Mouse (Mus musculus) ES-E14 (cell line): Measurements from ENCODE around the gene Nrde2. TPM values are rescaled to one million over a fixed set of nuclear protein-coding genes. Genes with fewer than 3 reads are reported as not detected.

Source experiments
- DNase-seq: peaks from one replicate; pipeline ENCODE4 v3.0.0-alpha.2; 2013; ENCODE audit warnings: low read depth, low spot score
- H3K27ac ChIP-seq: 2 replicates; pipeline ENCODE4 v1.5.1; 2012; ENCODE audit warnings: low read depth, mild to moderate bottlenecking, low read length, moderate library complexity, mixed read lengths; ENCODE audit not compliant: poor library complexity, insufficient read depth, severe bottlenecking
- H3K36me3 ChIP-seq: 2 replicates; pipeline ENCODE4 v1.6.1; 2012; ENCODE audit warnings: mild to moderate bottlenecking, low read length, moderate library complexity, mixed read lengths; ENCODE audit not compliant: control insufficient read depth, poor library complexity, insufficient read depth, severe bottlenecking
- H3K4me1 ChIP-seq, 2 experiments: fragments of 150-350 bp in 1 of 2; sonication (generic) in 1 of 2; 2 replicates each; pipeline ENCODE4 v1.6.1; 2012; ENCODE audit warnings: low read length in 2 of 2, mild to moderate bottlenecking in 1 of 2, mixed read lengths in 1 of 2; ENCODE audit not compliant: control insufficient read depth in 2 of 2, insufficient read depth in 2 of 2, poor library complexity in 1 of 2
- H3K4me3 ChIP-seq, 2 experiments: fragments of 150-350 bp in 1 of 2; sonication (generic) in 1 of 2; 2 replicates each; pipeline ENCODE4 v1.5.1; 2012; ENCODE audit warnings: low read length in 2 of 2, low read depth in 1 of 2, mild to moderate bottlenecking in 1 of 2, mixed read lengths in 1 of 2; ENCODE audit not compliant: insufficient read depth in 1 of 2, poor library complexity in 1 of 2, severe bottlenecking in 1 of 2
- H3K9ac ChIP-seq: 2 replicates; pipeline ENCODE4 v1.6.1; 2012; ENCODE audit warnings: low read depth, mild to moderate bottlenecking, low read length, mixed read lengths; ENCODE audit not compliant: poor library complexity, insufficient read depth, severe bottlenecking
- H3K9me3 ChIP-seq: fragments of 150-350 bp; sonication (generic); 2 replicates; pipeline ENCODE4 v1.6.1; 2012; ENCODE audit warnings: low read depth, mild to moderate bottlenecking, low read length; ENCODE audit not compliant: control insufficient read depth, insufficient read depth
- CHD2 ChIP-seq: IDR thresholded peaks from 2 replicates; pipeline ENCODE4 v1.6.1; 2014; ENCODE audit warnings: mild to moderate bottlenecking, low read depth, low read length, inconsistent platforms
- HCFC1 ChIP-seq: IDR thresholded peaks from 2 replicates; pipeline ENCODE4 v1.6.1; 2012; ENCODE audit warnings: low read length, inconsistent platforms, borderline replicate concordance; ENCODE audit not compliant: insufficient read depth
- MAFK ChIP-seq: IDR thresholded peaks from 2 replicates; pipeline ENCODE4 v1.6.1; 2014; ENCODE audit warnings: mild to moderate bottlenecking, low read depth, low read length, inconsistent platforms; ENCODE audit not compliant: insufficient read depth
- ZC3H11A ChIP-seq: IDR thresholded peaks from 2 replicates; pipeline ENCODE4 v1.6.1; 2012; ENCODE audit warnings: low read depth, mild to moderate bottlenecking, inconsistent platforms, low read length, borderline replicate concordance
- ZNF384 ChIP-seq: IDR thresholded peaks from 2 replicates; pipeline ENCODE4 v1.6.1; 2012; ENCODE audit warnings: low read depth, low read length, inconsistent platforms
- in situ Hi-C, 2 experiments: fragments of 600-800 bp; cut with MboI; formaldehyde crosslinking; loops; one replicate each; pipeline ENCODE4 v1.15.1; 2025; ENCODE audit warnings: low sequenced_read_pairs in 2 of 2, inconsistent platforms in 1 of 2; ENCODE audit not compliant: unreplicated experiment in 2 of 2
- total RNA-seq: library from RNA; depleted of rRNA; stranded (reverse); fragments of 300-350 nt; gene quantifications from 2 replicates; pipeline ENCODE4 v1.2.3, GENCODE M21; 2012

Nrde2 gene
- total RNA-seq, 1 experiment = 36.4 TPM

- no peak for TF ChIP-seq ZC3H11A
Observed at GRCm38 (mm10) chr12:100099971-100100706, 59.3 kb downstream of the Nrde2 start.

DNA sequence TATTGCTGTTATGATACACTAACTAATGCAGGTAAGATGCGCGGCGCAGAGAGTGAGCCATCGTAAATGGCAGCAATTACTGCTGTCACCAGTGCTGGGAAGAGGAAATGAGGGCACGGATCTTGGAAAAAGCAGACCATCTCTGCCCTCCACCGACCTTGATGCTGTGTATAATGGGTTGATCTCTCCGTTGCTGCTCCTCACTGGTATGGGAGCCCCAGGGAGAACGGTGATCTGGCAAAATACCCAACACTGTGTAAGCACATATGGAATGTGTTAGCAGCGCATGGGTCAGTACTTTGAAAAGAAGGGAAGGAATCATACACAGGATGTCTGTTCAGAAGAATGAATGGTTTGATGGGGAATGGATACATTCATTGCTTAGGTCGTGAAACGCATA lies 66.4 kb downstream of the Nrde2 start:
- no peak overlapping the region for H3K27ac ChIP-seq
- no peak overlapping the region for H3K9ac ChIP-seq
- H3K36me3 ChIP-seq = no peaks in the 10 kb centered on the region
- no peak for TF ChIP-seq CHD2
- TF ChIP-seq ZC3H11A = no peak
- no peak for TF ChIP-seq ZNF384
- no peak for TF ChIP-seq MAFK
- no peak for TF ChIP-seq HCFC1
- H3K9me3 ChIP-seq = no peaks in the 10 kb centered on the region
- in situ Hi-C loops = no loop called here
- no peaks in the 10 kb centered on the region for H3K4me1 ChIP-seq
- no peak overlapping the region for H3K4me3 ChIP-seq
- no peak for DNase-seq

More at GRCm38 (mm10) chr12:100099971-100100706, 59.3 kb downstream of the Nrde2 start:
- DNase-seq = no peak
- no peak overlapping the region for H3K4me3 ChIP-seq
- no peaks in the 10 kb centered on the region for H3K36me3 ChIP-seq
- H3K9ac ChIP-seq = no peak overlapping the region
- in situ Hi-C loops = loop anchor here in 1 of 2 experiments (10.0 kb wide), 1 partner anchor 125 kb away; no protein-coding TSS in a partner anchor
- H3K27ac ChIP-seq = no peak overlapping the region
- H3K4me1 ChIP-seq = no peaks in the 10 kb centered on the region
- H3K9me3 ChIP-seq = no peaks in the 10 kb centered on the region

GRCm38 (mm10) chr12:100090750-100091149 lies 68.7 kb downstream of the Nrde2 start:
- Histone ChIP-seq H3K9ac (no peak overlapping the region), H3K9me3 (no peaks in the 10 kb centered on the region), H3K36me3 (no peaks in the 10 kb centered on the region), H3K4me3 (no peak overlapping the region), H3K4me1 (no peaks in the 10 kb centered on the region), H3K27ac (no peak overlapping the region)
- TF ChIP-seq HCFC1 (no peak), ZC3H11A (no peak), MAFK (no peak), ZNF384 (no peak), CHD2 (no peak)
- DNase-seq = no peak
- in situ Hi-C loops = no loop called here

DNA sequence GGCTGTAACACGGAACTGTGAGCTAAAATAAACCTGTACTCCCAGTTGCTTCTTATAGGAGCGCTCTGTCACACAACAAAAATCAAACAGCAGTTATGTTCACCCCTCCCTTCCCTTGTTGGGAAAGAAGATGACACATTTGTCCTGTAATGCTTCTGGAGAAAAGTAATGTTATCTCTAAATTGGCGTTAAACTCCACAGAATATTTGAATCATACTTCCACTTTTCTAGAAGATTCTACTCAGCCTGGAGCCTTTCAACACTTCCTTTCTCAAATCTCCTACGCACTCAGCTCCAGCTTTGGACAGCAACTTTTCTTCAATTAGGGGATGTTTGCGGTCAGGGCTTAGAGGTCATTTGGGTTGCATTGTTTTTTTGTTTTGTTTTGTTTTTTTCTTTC lies 70.2 kb downstream of the Nrde2 start:
- DNase-seq = no peak
- no peaks in the 10 kb centered on the region for H3K36me3 ChIP-seq
- no peaks in the 10 kb centered on the region for H3K4me1 ChIP-seq
- H3K9ac ChIP-seq = no peak overlapping the region
- no peak overlapping the region for H3K27ac ChIP-seq
- TF ChIP-seq CHD2 = no peak
- TF ChIP-seq MAFK = no peak
- TF ChIP-seq ZNF384 = no peak
- TF ChIP-seq HCFC1 = no peak
- no peak for TF ChIP-seq ZC3H11A
- no peaks in the 10 kb centered on the region for H3K9me3 ChIP-seq
- no peak overlapping the region for H3K4me3 ChIP-seq
- in situ Hi-C loops = no loop called here

- no peaks in the 10 kb centered on the region for H3K9me3 ChIP-seq
- no peaks in the 10 kb centered on the region for H3K4me1 ChIP-seq
- H3K4me3 ChIP-seq = no peak overlapping the region
- H3K9ac ChIP-seq = no peak overlapping the region
- H3K27ac ChIP-seq = no peak overlapping the region
- H3K36me3 ChIP-seq = no peaks in the 10 kb centered on the region
- in situ Hi-C loops = no loop called here
- DNase-seq = no peak
- no peak for TF ChIP-seq MAFK
- TF ChIP-seq HCFC1 = no peak
- no peak for TF ChIP-seq ZNF384
- no peak for TF ChIP-seq ZC3H11A
- TF ChIP-seq CHD2 = no peak
Observed at GRCm38 (mm10) chr12:100088026-100088425, 71.4 kb downstream of the Nrde2 start.
